Mouse (Mus musculus) CH12.LX (cell line): Measurements from ENCODE around the gene Efna3.

ENCODE experiments used
- CHD2 ChIP-seq: IDR thresholded peaks from 2 replicates; pipeline ENCODE4 v1.6.1; 2011; ENCODE audit warnings: low read length, improper control_type of control experiment
- CTCF ChIP-seq, 2 experiments: IDR thresholded peaks in 1 of 2; conservative IDR thresholded peaks in 1 of 2; 2 replicates each; pipeline ENCODE4 v1.5.1; 2011 to 2012; ENCODE audit warnings: low read depth in 2 of 2, low read length in 2 of 2, improper control_type of control experiment in 1 of 2, inconsistent platforms in 1 of 2, mild to moderate bottlenecking in 1 of 2, moderate library complexity in 1 of 2
- E2F4 ChIP-seq: IDR thresholded peaks from 2 replicates; pipeline ENCODE4 v1.6.1; 2011; ENCODE audit warnings: low read depth, low read length, improper control_type of control experiment; ENCODE audit not compliant: insufficient replicate concordance
- EP300 ChIP-seq: IDR thresholded peaks from 2 replicates; pipeline ENCODE4 v1.6.1; 2011; ENCODE audit warnings: low read length, improper control_type of control experiment
- HCFC1 ChIP-seq: IDR thresholded peaks from 2 replicates; pipeline ENCODE4 v1.6.1; 2012; ENCODE audit warnings: low read depth, mild to moderate bottlenecking, inconsistent platforms, low read length, improper control_type of control experiment
- MEF2A ChIP-seq: IDR thresholded peaks from 2 replicates; pipeline ENCODE4 v1.6.1; 2014; ENCODE audit warnings: low read depth, mild to moderate bottlenecking, inconsistent platforms, low read length, improper control_type of control experiment, borderline replicate concordance
- POLR2A ChIP-seq: IDR thresholded peaks from 2 replicates; pipeline ENCODE4 v1.6.1; 2011; ENCODE audit warnings: low read depth, mild to moderate bottlenecking, improper control_type of control experiment, low read length
- POLR2AphosphoS2 ChIP-seq: IDR thresholded peaks from 2 replicates; pipeline ENCODE4 v1.6.1; 2011; ENCODE audit warnings: low read depth, low read length, improper control_type of control experiment
- UBTF ChIP-seq: IDR thresholded peaks from 2 replicates; pipeline ENCODE4 v1.6.1; 2012; ENCODE audit warnings: low read depth, mild to moderate bottlenecking, inconsistent platforms, low read length, improper control_type of control experiment, moderate library complexity

GRCm38 (mm10) chr3:89336529-89336928 is 13.8 kb upstream of the Efna3 start:
- TF ChIP-seq E2F4 (no peak), CTCF (conservative IDR thresholded peaks at IDR 0.05 in 1 of 2, IDR thresholded peaks at IDR 0.05 in 1 of 2; ENCODE audit: low read depth in 2 of 2, low read length in 2 of 2) (no peak), MEF2A (no peak), POLR2AphosphoS2 (no peak), CHD2 (no peak), EP300 (no peak), POLR2A (no peak), UBTF (no peak), HCFC1 (no peak)
